Mouse (Mus musculus) ES-E14 (cell line): Measurements from ENCODE around the gene Mzt1. TPM values are rescaled to one million over a fixed set of nuclear protein-coding genes. Genes with fewer than 3 reads are reported as not detected.
A peak's percentile ranks its signal among the peaks of the same experiment; 100 is the strongest.
"Not testable (repeated sequence)": the region's sequence is repeated elsewhere in the genome, so short reads cannot be mapped to it uniquely, and the experiment has no call there.

ENCODE experiments used
- DNase-seq: peaks from one replicate; pipeline ENCODE4 v3.0.0-alpha.2; 2013; ENCODE audit warnings: low read depth, low spot score
- H3K27ac ChIP-seq: 2 replicates; pipeline ENCODE4 v1.5.1; 2012; ENCODE audit warnings: low read depth, mild to moderate bottlenecking, low read length, moderate library complexity, mixed read lengths; ENCODE audit not compliant: poor library complexity, insufficient read depth, severe bottlenecking
- H3K36me3 ChIP-seq: 2 replicates; pipeline ENCODE4 v1.6.1; 2012; ENCODE audit warnings: mild to moderate bottlenecking, low read length, moderate library complexity, mixed read lengths; ENCODE audit not compliant: control insufficient read depth, poor library complexity, insufficient read depth, severe bottlenecking
- H3K4me1 ChIP-seq, 2 experiments: fragments of 150-350 bp in 1 of 2; sonication (generic) in 1 of 2; 2 replicates each; pipeline ENCODE4 v1.6.1; 2012; ENCODE audit warnings: low read length in 2 of 2, mild to moderate bottlenecking in 1 of 2, mixed read lengths in 1 of 2; ENCODE audit not compliant: control insufficient read depth in 2 of 2, insufficient read depth in 2 of 2, poor library complexity in 1 of 2
- H3K4me3 ChIP-seq, 2 experiments: fragments of 150-350 bp in 1 of 2; sonication (generic) in 1 of 2; 2 replicates each; pipeline ENCODE4 v1.5.1; 2012; ENCODE audit warnings: low read length in 2 of 2, low read depth in 1 of 2, mild to moderate bottlenecking in 1 of 2, mixed read lengths in 1 of 2; ENCODE audit not compliant: insufficient read depth in 1 of 2, poor library complexity in 1 of 2, severe bottlenecking in 1 of 2
- H3K9ac ChIP-seq: 2 replicates; pipeline ENCODE4 v1.6.1; 2012; ENCODE audit warnings: low read depth, mild to moderate bottlenecking, low read length, mixed read lengths; ENCODE audit not compliant: poor library complexity, insufficient read depth, severe bottlenecking
- H3K9me3 ChIP-seq: fragments of 150-350 bp; sonication (generic); 2 replicates; pipeline ENCODE4 v1.6.1; 2012; ENCODE audit warnings: low read depth, mild to moderate bottlenecking, low read length; ENCODE audit not compliant: control insufficient read depth, insufficient read depth
- CHD2 ChIP-seq: IDR thresholded peaks from 2 replicates; pipeline ENCODE4 v1.6.1; 2014; ENCODE audit warnings: mild to moderate bottlenecking, low read depth, low read length, inconsistent platforms
- HCFC1 ChIP-seq: IDR thresholded peaks from 2 replicates; pipeline ENCODE4 v1.6.1; 2012; ENCODE audit warnings: low read length, inconsistent platforms, borderline replicate concordance; ENCODE audit not compliant: insufficient read depth
- MAFK ChIP-seq: IDR thresholded peaks from 2 replicates; pipeline ENCODE4 v1.6.1; 2014; ENCODE audit warnings: mild to moderate bottlenecking, low read depth, low read length, inconsistent platforms; ENCODE audit not compliant: insufficient read depth
- ZC3H11A ChIP-seq: IDR thresholded peaks from 2 replicates; pipeline ENCODE4 v1.6.1; 2012; ENCODE audit warnings: low read depth, mild to moderate bottlenecking, inconsistent platforms, low read length, borderline replicate concordance
- ZNF384 ChIP-seq: IDR thresholded peaks from 2 replicates; pipeline ENCODE4 v1.6.1; 2012; ENCODE audit warnings: low read depth, low read length, inconsistent platforms
- in situ Hi-C, 2 experiments: fragments of 600-800 bp; cut with MboI; formaldehyde crosslinking; loops; one replicate each; pipeline ENCODE4 v1.15.1; 2025; ENCODE audit warnings: low sequenced_read_pairs in 2 of 2, inconsistent platforms in 1 of 2; ENCODE audit not compliant: unreplicated experiment in 2 of 2
- total RNA-seq: library from RNA; depleted of rRNA; stranded (reverse); fragments of 300-350 nt; gene quantifications from 2 replicates; pipeline ENCODE4 v1.2.3, GENCODE M21; 2012

Gene Mzt1
- total RNA-seq, 1 experiment: 18.5 TPM

DNA sequence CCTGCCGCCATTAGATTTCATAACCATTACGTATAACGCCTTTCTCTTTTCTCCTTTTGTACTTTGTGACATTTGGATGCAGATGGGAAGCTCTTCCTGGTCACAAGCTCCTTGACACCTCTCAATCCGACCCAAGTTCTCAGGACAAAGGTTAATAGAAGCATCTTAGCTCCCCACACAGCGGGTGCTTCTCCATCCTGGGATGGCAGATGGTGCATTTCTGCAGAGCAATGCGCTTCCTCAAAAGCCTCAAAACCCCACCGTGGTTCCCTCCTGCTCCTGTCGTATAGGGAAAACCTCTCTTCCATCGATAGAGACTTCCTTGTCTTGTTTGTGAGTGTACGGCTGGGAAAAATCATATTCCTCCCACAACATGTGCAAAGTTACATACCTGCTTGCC, 1.8 kb downstream of the Mzt1 start:
- TF ChIP-seq HCFC1: no peak
- DNase-seq: no peak
- H3K36me3 ChIP-seq: no peaks in the 10 kb centered on the region; the same call in none of the 2 replicates
- H3K4me1 ChIP-seq: peaks cover 6 to 9% of the 10 kb centered on the region in 2 experiments
- no peaks in the 10 kb centered on the region for H3K9me3 ChIP-seq
- H3K27ac ChIP-seq: no peak overlapping the region
- in situ Hi-C loops: no loop called here
- no peak overlapping the region for H3K9ac ChIP-seq
- H3K4me3 ChIP-seq: peak overlapping the region; percentile 19 to 99; a peak in 2 of 4 replicates

DNA sequence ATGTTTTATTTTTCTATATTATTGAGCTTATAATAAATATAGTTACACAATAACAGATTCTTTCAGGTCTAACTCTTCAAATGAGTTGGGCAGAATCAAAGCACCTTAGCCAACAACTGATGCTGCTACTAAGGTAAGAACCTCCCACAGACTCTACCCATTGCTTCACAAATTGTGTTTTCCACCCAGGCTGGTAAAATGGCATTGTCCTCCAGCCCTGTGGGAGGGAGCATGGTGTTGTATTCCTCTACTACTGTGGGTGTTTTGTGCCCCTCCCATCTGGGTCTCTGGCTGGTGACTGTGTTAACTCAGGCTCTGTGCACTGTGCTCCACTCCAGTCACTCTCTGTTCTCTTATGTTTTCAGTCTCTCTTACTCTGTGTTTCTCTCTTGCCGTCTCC, 2.4 kb downstream of the Mzt1 start:
- no peaks in the 10 kb centered on the region for H3K9me3 ChIP-seq
- H3K4me3 ChIP-seq: peak overlapping the region in 1 of 2 experiments; percentile 7; a peak in 1 of 4 replicates
- no peak overlapping the region for H3K9ac ChIP-seq
- DNase-seq: no peak
- H3K36me3 ChIP-seq: no peaks in the 10 kb centered on the region; the same call in none of the 2 replicates
- in situ Hi-C loops: no loop called here
- peaks cover 10 to 11% of the 10 kb centered on the region in 2 experiments for H3K4me1 ChIP-seq
- no peak for TF ChIP-seq ZC3H11A
- no peak for TF ChIP-seq ZNF384
- TF ChIP-seq CHD2: no peak
- no peak for TF ChIP-seq HCFC1
- TF ChIP-seq MAFK: no peak
- H3K27ac ChIP-seq: no peak overlapping the region

DNA sequence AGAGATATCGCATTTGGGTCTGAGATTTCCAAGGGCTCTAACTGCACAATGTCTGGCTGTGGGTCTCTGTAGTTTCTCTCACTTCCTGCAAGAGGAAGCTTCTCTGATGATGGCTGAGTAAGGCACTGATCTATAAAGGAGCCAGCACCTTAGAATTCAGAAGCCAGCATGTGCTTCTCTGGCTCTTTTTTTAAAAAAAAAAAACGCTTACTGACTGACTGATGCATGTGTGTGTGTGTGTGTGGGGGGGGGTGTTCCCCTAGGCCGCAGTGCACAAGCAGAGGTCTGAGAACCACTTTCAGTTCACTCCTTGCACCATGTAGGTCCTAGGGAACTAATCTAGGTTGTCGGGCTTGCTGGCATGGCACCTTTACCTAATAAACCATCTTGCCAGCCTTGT, 4.5 kb downstream of the Mzt1 start:
- TF ChIP-seq HCFC1 (no peak), ZNF384 (no peak), CHD2 (no peak), ZC3H11A (no peak), MAFK (no peak)
- no peak overlapping the region; a peak in 1 of 4 replicates for H3K4me3 ChIP-seq
- in situ Hi-C loops: no loop called here
- H3K4me1 ChIP-seq: peaks cover 17 to 21% of the 10 kb centered on the region in 2 experiments
- no peak overlapping the region; the same call in 1 of the 2 replicates for H3K27ac ChIP-seq
- no peak for DNase-seq
- H3K9ac ChIP-seq: peak overlapping the region; percentile 44; the same call in 1 of the 2 replicates
- H3K9me3 ChIP-seq: no peaks in the 10 kb centered on the region
- H3K36me3 ChIP-seq: peaks cover 2% of the 10 kb centered on the region

DNA sequence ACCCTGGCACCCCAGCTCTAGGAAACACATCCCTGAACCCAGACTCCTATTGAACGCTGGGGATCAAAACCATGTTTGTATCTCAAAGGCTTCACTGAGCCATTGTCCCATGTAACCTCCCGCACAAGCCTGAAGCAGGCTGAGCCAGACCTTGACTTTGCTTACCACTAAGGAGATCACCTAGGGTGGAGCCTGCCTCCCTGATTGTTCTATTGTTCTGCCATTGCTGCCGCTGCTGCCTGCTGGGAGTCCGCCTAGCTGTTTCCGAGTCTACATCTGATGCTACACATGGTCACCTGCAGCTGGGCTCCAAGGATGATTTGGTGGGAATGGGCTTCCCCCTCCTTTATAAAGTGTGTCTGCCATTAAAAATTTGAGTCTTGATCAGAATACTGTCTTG, 6.6 kb downstream of the Mzt1 start:
- DNase-seq: peak; percentile 54
- H3K36me3 ChIP-seq, in situ Hi-C loops, H3K9ac ChIP-seq, H3K9me3 ChIP-seq: not testable (repeated sequence)
- Histone ChIP-seq H3K27ac (peak overlapping the region; percentile 86), H3K4me1 (peaks cover 17 to 21% of the 10 kb centered on the region in 2 experiments), H3K4me3 (peak overlapping the region in 1 of 2 experiments; percentile 33; a peak in 2 of 4 replicates)

DNA sequence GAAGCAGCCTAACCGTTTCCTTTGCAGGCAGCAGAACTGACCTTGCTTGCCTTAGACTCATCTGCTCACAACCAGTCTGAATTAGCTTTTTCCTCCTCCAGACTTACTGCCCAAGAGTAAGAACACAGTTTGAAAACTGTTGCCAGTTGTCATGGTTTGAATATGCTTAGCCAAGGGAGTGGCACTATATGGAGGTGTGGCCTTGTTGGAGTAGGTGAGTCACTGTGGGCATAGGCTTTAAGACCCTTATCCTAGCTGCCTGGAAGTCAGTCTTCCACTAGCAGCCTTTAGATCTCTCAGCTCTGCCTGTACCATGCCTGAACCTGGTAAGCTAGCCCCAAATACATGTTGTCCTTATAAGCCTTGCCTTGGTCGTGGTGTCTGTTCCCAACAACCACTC, 8.2 kb downstream of the Mzt1 start:
- Histone ChIP-seq H3K4me3 (no peak overlapping the region), H3K9me3 (no peaks in the 10 kb centered on the region), H3K4me1 (peaks cover 14 to 21% of the 10 kb centered on the region in 2 experiments), H3K36me3 (peaks cover 5% of the 10 kb centered on the region), H3K9ac (no peak overlapping the region), H3K27ac (0 out of 2 replicates have a peak overlapping the region, but pooled peaks have one; percentile 8)
- in situ Hi-C loops: no loop called here
- TF ChIP-seq HCFC1: no peak
- no peak for TF ChIP-seq ZC3H11A
- no peak for TF ChIP-seq ZNF384
- no peak for TF ChIP-seq MAFK
- no peak for TF ChIP-seq CHD2
- no peak for DNase-seq
